Mouse (Mus musculus): ENCODE data around the gene Ager.

- TF ChIP-seq USF1 (IDR thresholded peaks at IDR 0.05; ENCODE audit: low read depth) (no peak), POLR2A (IDR thresholded peaks at IDR 0.05; ENCODE audit: insufficient read length, low read depth) (no peak), MYOG (IDR thresholded peaks at IDR 0.05; ENCODE audit: control insufficient read depth in 1 of 3, insufficient read depth in 1 of 3, insufficient read length in 2 of 3, low read depth in 2 of 3) (no peak), MAX (IDR thresholded peaks at IDR 0.05; ENCODE audit: low read depth) (no peak), POLR2AphosphoS2 (IDR thresholded peaks at IDR 0.05; ENCODE audit: insufficient read length, low read depth) (no peak), CEBPB (IDR thresholded peaks at IDR 0.05; ENCODE audit: insufficient read depth, poor library complexity, severe bottlenecking) (no peak), TCF12 (IDR thresholded peaks at IDR 0.05; ENCODE audit: insufficient read depth, poor library complexity, severe bottlenecking) (no peak)
Observed at GRCm38 (mm10) chr17:34618999-34619398, 21.3 kb downstream of the Ager start.
